Mouse (Mus musculus): ENCODE results near the gene Asphd2.
A peak's percentile ranks its signal among the peaks of the same experiment; 100 is the strongest.
"Not testable (repeated sequence)": the region's sequence is repeated elsewhere in the genome, so short reads cannot be mapped to it uniquely, and the experiment has no call there.

Asphd2 gene

GRCm38 (mm10) chr5:112394779-112395443, at the start of gene Asphd2:
Gene Asphd2 (minus strand): TSS chr5:112394866.
- DNase-seq (ENCODE audit: low spot score), result peak; percentile 93

- DNase-seq (ENCODE audit: low spot score), result no peak
These were observed 43.9 kb upstream of the Asphd2 start for GRCm38 (mm10) chr5:112438535-112438934.

- DNase-seq (ENCODE audit: low spot score), result peak; percentile 78
These were observed 38.3 kb upstream of the Asphd2 start for GRCm38 (mm10) chr5:112433004-112433403.

GRCm38 (mm10) chr5:112432033-112432432, 37.4 kb upstream of the Asphd2 start:
- DNase-seq (ENCODE audit: low spot score), result no peak

GRCm38 (mm10) chr5:112431120-112431775, 36.6 kb upstream of the Asphd2 start:
- DNase-seq (ENCODE audit: low spot score), result no peak

GRCm38 (mm10) chr5:112428944-112429343, 34.3 kb upstream of the Asphd2 start:
- peak; percentile 80 for DNase-seq (ENCODE audit: low spot score)

- peak; percentile 78 for DNase-seq (ENCODE audit: low spot score)
These were observed 32.6 kb upstream of the Asphd2 start for GRCm38 (mm10) chr5:112427283-112427682.

GRCm38 (mm10) chr5:112426635-112427034, 32.0 kb upstream of the Asphd2 start:
- DNase-seq (ENCODE audit: low spot score), result no peak

- no peak for DNase-seq (ENCODE audit: low spot score)
These were observed 24.9 kb upstream of the Asphd2 start for GRCm38 (mm10) chr5:112419535-112419934.

GRCm38 (mm10) chr5:112418023-112418422, 23.4 kb upstream of the Asphd2 start:
- no peak for DNase-seq (ENCODE audit: low spot score)

- DNase-seq (ENCODE audit: low spot score), result peak; percentile 59
These were observed 22.0 kb upstream of the Asphd2 start for GRCm38 (mm10) chr5:112416673-112417072.

GRCm38 (mm10) chr5:112412781-112413180, 18.1 kb upstream of the Asphd2 start:
- not testable (repeated sequence) for DNase-seq (ENCODE audit: low spot score)

- peak; percentile 89 for DNase-seq (ENCODE audit: low spot score)
These were observed 17.1 kb upstream of the Asphd2 start for GRCm38 (mm10) chr5:112411514-112412335.

- DNase-seq (ENCODE audit: low spot score), result peak; percentile 75
These were observed 16.4 kb upstream of the Asphd2 start for GRCm38 (mm10) chr5:112411072-112411471.

- no peak for DNase-seq (ENCODE audit: low spot score)
These were observed 14.6 kb upstream of the Asphd2 start for GRCm38 (mm10) chr5:112409274-112409673.

GRCm38 (mm10) chr5:112406017-112406416, 11.4 kb upstream of the Asphd2 start:
- no peak for DNase-seq (ENCODE audit: low spot score)

GRCm38 (mm10) chr5:112402437-112402836, 7.8 kb upstream of the Asphd2 start:
- no peak for DNase-seq (ENCODE audit: low spot score)

GRCm38 (mm10) chr5:112399284-112399683, 4.6 kb upstream of the Asphd2 start:
- DNase-seq (ENCODE audit: low spot score), result peak; percentile 98

- no peak for DNase-seq (ENCODE audit: low spot score)
These were observed 1.4 kb upstream of the Asphd2 start for GRCm38 (mm10) chr5:112396066-112396465.

- DNase-seq (ENCODE audit: low spot score), result peak; percentile 52
These were observed 277 bp downstream of the Asphd2 start for GRCm38 (mm10) chr5:112394415-112394763.

- DNase-seq (ENCODE audit: low spot score), result peak; percentile 40
These were observed 788 bp downstream of the Asphd2 start for GRCm38 (mm10) chr5:112393741-112394414.

- no peak for DNase-seq (ENCODE audit: low spot score)
These were observed 2.9 kb downstream of the Asphd2 start for GRCm38 (mm10) chr5:112391676-112392323.

All from MN1 (cell line).